Comparison of ENCODE assay signal across 11 mouse cellular contexts in genomic region chr12:113224687-113225091, GRCm38 (mm10). TPM values are rescaled to one million over a fixed set of nuclear protein-coding genes. Genes with fewer than 3 reads are reported as not detected.
"Had no signal": no experiment of that assay in that cellular context is flagged by ENCODE, and none has a peak within 500 bp of the region (broad histone marks: within the 10 kb centered on the region; RNA-seq: fewer than 3 reads in every experiment).

No protein-coding gene starts in this region.

- H3K27me3 ChIP-seq: limb, embryonic 13.5 days; midbrain, embryonic 15.5 days; neural tube, embryonic 15.5 days had no signal

- H3K27ac ChIP-seq: limb, embryonic 13.5 days; liver, embryonic 14.5 days; midbrain, embryonic 15.5 days; neural tube, embryonic 15.5 days had no signal

- DNase-seq: layer of hippocampus, postnatal 36 days; lung, adult 2 months; right cerebral cortex, adult 18-20 months; right cerebral cortex, postnatal 25 days had no signal

- H3K36me3 ChIP-seq: limb, embryonic 13.5 days; midbrain, embryonic 15.5 days; neural tube, embryonic 15.5 days had no signal

- H3K4me3 ChIP-seq: limb, embryonic 13.5 days; midbrain, embryonic 15.5 days; neural tube, embryonic 15.5 days had no signal

- ATAC-seq: intestine, postnatal 0 days; lung, postnatal 0 days; midbrain, embryonic 15.5 days had no signal

- H3K4me1 ChIP-seq: limb, embryonic 13.5 days; midbrain, embryonic 15.5 days had no signal

RNA-seq across cellular contexts. Expression of gene Tmem121, which starts 39.0 kb away (rescaled TPM):
- total RNA-seq: liver, adult 2 months had no signal
- polyA plus RNA-seq: liver, adult 2 months had no signal
